Mouse (Mus musculus): Measurements from ENCODE around the gene Erc2.

DNA sequence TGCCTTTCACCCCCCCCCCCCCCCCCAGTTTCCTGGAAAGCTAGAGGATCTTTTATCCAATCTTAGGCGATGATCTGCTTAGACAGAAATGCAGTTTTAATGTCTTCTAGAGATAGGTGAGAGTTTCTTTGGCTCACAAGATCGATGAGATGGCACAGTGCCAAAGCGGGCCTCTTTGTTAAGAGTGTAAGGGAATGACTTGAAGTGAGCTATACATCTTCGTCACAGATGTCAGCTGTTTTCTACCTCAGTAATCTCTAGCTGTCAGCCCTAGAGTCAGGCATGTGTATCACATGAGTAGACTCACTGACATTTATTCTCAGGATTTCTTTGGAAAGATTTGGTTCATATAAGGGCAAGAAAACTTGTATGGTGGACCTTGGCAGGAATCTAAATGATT is 39.2 kb downstream of the Erc2 start:
- TF ChIP-seq CTCF (IDR thresholded peaks at IDR 0.05; ENCODE audit: low read depth) (no peak), EP300 (IDR thresholded peaks at IDR 0.05; ENCODE audit: low read depth) (no peak)

All from liver, postnatal 0 days (tissue).